Mouse (Mus musculus) embryo, embryonic 10.5 days (tissue): ENCODE results near the gene Ms4a13.
"Not testable (repeated sequence)": the region's sequence is repeated elsewhere in the genome, so short reads cannot be mapped to it uniquely, and the experiment has no call there.

Experiments
- DNase-seq: peaks from one replicate; pipeline ENCODE4 v3.0.0-alpha.2; 2015; ENCODE audit warnings: low spot score

Gene Ms4a13

DNA sequence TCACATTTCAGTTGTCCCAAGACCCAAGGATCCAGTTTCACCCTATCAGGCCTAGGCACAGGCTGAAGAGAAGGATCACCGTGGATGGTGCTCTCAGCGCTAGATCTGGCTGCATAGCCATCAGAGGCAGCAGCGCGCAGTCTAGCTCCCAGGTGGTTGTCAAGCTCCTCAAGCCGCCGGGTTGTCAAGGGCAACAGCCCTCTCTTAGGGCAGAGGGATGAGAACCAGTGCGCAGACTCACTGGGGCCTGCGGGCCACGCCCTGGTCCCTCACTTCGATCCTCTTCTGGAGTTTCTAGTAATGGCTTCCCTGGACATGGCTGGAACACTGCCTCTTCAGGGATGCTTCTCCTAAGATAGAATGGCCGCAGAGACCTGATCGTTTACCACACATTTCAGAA, at the start of gene Ms4a13:
Gene Ms4a13, minus strand, starts transcription at position 192 of the 400 bp plus-strand sequence.
- DNase-seq = no peak

DNA sequence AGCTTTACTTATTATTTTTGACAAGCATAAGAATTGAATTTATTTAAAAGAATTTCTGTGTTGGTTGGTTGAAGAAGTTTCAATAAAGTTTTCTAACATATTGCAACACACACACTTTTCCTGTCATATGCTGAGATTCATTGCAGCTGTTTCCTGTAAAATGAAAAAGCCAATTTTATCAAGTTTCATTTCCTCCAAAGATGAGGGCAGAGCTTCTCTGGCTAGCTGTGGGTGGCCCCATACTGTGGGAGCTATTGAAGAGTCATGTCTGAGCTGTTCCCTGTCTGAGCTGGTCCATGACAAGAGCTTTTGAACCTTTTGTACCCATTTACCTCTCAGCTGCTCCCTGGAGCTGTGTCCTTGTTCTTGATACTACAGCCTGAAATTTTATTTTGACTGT, 47.7 kb upstream of the Ms4a13 start:
- DNase-seq = no peak

DNA sequence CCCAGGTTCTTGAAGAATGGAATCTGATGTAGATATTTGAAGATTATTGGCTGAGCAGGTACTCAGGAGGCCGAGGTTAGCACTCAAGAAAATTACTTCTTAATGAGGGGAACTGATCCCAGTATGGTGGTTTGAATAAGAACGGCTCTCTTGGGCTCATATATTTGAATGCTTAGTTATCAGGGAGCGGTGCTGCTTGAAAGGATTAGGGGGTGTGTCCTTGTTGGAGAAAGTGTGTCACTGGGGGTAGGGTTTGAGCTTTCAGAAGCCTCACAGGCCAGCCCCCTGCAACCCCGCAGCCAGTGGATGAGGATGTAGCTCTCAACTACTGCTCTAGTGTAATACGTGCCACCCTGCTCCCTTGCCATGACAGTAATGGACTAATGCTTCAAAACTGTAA, 46.0 kb upstream of the Ms4a13 start:
- no peak for DNase-seq

DNA sequence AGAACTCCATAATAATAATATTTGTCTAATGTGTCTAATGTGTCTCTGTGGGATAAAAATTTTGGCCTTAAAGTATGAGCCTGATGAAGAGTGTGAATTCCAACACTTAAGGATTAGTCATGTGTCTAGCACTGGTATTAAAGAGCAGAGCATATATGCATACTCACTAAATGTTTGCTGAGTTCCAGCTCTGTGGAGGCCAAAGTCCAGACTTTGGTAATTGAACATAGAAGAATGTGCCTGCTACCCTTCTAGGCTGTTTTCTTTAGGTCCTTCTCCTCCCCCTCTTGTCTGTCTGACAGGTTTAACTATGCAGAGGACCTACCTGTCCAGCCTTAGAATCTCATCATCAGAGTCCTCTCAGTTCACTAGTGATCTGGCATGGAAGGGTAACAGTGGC, 39.3 kb upstream of the Ms4a13 start:
- no peak for DNase-seq

DNA sequence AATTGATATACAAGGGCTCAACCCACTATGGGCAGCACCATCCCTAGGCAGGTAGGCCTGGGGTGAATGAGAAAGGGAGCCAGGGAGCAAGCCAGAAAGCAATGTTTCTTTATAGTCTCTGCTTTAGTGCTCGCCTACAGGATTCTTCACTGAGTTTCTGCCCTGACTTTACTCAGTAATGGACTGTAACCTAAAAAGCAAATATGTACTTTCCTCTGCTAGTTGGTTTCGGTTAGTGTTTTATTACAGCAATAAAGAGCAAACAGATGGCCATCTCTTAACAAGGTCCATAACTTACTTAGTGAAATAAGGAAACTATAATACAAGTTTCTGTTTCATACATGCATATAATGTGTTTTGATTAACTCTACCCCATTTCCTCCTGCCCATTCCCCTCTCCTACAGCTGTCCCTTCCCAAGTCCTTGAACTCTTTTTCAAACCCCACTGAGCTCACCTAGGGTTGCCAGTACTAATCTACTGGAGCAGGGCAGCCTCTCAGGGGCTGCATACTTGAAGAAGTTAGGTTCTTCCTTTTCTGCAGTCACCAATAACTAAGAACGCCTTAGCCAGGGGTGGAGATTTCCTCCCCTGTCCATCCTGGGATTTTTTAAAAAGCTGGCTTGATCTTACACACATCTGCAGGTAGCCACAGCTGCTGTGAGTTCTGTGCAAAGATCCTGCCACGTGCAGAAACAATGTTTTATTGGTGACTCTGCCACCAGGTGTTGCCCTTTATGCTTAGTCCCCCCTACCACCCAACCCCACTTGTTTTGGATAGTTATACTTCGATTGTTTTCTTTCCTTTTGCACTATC, 38.6 kb upstream of the Ms4a13 start:
- DNase-seq = no peak

DNA sequence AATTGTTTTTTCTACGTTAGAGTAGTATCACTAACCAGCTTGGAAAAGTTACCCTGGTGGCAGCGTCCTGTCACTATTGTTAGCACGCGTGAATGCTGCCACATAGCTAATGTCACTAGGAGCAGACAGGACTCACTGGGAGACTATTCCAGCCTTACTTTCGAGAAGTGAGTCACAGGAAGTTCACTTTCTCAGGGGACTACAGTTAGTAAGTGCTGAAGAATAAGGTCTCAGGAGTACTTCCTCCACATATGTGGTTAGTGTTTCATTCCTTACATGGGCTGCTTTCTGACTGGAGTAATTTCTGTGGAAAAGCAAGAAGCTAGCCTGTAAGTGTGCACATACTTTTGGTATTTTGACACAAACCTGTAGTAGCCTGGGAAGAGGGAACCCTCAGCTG, 37.7 kb upstream of the Ms4a13 start:
- DNase-seq = no peak

DNA sequence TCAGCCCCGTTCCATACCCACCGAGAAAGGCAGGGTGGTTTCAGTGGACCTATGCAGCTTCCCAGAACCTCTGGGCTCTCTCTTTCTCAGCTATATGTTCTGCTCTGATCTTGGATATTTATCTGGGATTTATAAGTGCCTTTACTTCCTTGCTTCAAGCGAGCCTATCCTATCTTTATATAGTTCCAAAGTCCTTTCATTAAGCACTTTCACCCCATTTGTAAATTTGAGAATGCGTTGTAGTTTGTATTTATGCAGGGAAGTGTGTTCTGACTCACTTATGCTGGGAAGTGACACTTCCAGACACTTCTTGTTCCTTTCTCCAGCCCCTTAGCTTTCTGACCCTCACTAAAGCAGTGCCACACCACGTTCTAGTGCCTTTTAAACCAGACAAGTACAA, 35.8 kb upstream of the Ms4a13 start, which contains the start of gene Ms4a12:
Gene Ms4a12, minus strand, starts transcription at position 101 of the 400 bp plus-strand sequence.
- DNase-seq = no peak

DNA sequence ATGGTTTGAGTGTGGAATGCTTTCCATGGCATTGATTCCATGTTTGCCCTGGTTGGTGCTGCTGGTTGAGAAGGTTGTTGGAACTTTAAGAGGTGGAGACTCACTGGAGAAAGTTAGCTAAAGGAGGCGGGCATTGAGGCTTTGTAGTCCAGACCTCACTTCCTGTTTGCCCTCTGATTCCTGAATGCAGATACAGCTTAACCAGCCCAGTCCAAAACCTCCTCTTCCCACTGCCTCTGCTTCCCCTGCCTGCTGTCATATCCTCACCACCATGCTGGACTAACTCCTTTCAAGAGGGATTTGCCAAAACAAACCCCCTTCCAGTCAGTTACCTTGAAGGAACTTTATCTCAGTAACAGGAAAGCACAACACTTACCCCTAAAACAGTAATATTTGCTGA, 4.0 kb downstream of the Ms4a13 start:
- no peak for DNase-seq

DNA sequence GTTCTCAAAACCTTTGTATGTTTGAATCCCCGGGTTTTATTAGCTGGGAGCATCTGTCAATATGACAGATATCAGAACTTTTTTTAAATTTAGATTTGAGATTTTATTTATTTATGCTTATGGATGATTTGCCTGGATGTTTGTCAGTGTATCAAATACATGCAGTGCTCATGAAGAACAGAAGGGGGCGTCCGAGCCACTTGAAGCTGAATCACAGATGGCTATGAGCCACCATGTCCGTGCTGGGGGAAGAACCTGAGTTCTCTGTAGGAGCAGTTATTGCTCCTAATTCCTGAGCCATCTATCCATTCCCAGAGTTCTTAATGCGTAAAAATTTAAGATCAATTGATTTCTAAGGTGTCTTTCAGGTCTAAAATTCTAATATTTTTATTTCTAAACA, 12.4 kb downstream of the Ms4a13 start:
- peak; percentile 23 for DNase-seq

DNA sequence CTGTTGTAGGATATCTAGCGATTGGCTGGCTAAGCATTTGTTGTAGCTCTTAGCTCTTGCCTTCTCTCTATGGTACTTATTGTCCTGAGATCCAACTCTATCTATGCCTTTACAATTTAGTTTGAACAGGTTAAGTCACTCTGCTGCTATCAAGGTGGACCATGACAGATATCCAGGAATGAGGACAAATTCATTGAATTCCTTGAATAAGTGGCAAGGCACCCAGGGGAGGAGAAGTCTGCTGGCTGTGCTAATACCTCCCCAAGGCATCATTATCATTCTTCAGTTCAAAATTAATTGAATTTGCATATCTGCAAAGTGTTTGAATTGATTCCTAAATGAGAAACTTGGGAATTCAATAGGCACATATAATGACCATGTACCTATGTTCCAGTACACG, 19.1 kb downstream of the Ms4a13 start:
- no peak for DNase-seq

DNA sequence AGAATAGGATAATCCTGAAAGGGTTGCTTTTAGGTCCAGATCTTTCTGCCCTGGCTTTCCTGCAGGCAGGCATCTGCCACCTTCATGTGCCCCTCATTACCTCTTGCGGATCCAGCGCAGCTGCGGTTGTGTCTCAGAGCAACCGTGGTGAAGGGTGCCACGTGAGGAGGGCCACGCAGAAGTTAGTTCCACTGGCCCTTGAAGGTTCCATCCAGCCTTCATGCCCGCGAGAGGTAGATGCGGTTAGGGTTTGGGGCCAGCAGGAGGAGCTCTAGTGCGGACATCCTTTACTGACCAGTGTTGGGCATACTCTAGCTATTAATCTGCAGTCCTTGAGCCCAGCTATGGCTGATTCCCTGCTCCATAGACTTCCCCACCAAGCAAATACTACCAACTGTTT, 31.4 kb downstream of the Ms4a13 start, which contains the start of gene 1700025F22Rik:
Gene 1700025F22Rik, minus strand, starts transcription at position 149 of the 400 bp plus-strand sequence.
- DNase-seq = no peak

DNA sequence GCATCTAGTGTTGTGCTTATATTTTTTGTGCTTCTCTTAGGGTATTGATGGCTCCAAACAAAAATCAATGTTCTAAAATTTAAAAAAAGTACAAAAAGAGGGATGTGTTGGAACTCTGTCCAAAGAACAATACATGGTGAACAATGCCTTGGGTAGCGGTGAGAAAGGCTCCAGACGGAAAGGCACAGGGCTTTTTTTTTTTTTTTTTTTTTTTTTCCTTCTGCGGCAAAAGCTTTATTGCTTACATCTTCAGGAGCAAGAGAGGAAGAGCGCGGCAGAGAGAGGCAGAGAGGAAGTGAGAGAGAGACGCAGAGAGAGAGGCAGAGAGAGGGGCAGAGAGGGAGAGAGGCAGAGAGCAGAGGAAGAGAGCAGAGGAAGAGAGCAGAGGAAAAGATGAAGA, 38.6 kb downstream of the Ms4a13 start:
- DNase-seq = not testable (repeated sequence)

DNA sequence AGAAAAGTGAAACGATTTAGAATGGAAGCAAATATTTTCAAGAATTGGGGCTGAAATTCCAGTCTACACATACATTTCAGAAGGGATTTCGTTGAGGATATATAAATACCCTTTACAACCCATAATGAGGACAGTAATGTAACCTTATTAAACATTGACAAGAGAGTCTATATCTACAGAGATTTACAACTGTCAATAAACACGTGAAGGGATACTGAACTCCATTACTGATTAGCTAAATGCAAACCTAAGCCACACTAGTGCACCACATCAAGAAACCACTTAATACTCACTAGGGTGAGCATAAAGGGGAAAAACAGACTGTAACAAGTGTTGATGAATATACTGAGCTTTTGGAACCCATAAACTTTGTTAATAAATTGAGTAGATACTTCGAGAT, 61.2 kb downstream of the Ms4a13 start:
- no peak for DNase-seq

DNA sequence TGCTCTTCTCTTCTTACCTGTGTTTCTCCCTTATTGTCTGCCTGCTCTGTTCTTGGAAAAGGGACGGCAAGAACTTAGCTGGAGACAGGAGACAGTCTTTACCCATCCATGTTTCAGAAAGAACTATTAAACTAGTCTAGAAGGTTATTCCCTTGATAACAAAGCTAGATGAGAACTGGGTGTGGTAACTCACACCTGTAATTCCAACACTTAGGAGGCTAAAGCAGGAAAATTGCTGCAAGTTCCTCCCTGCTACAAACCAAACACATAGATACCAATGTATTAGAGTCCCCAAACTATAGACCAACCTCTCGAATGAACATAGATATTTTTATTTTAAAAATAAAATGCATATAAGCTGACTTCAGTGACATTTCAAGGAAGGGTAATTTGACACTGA, 61.7 kb downstream of the Ms4a13 start:
- no peak for DNase-seq

DNA sequence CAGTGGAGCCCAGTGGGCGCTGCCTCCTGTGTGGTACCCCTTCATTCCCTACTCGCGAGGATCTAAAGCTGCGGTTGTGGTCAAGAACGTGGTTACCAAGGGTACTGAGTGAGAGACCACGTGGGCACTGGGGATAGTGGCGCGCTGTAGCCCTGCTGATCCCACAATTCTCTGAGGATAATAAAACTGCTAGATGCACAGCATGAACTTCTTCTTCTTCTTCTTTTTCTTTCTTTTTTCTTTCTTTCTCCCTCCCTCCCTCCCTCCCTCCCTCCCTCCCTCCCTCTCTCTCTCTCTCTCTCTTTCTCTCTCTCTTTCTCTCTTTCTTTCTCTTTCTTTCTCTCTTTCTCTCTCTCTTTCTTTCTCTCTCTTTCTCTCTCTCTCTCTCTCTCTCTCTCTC, 65.8 kb downstream of the Ms4a13 start, which contains the start of gene 1700017D01Rik:
Gene 1700017D01Rik, minus strand, starts transcription at position 101 of the 400 bp plus-strand sequence.
- DNase-seq = not testable (repeated sequence)

DNA sequence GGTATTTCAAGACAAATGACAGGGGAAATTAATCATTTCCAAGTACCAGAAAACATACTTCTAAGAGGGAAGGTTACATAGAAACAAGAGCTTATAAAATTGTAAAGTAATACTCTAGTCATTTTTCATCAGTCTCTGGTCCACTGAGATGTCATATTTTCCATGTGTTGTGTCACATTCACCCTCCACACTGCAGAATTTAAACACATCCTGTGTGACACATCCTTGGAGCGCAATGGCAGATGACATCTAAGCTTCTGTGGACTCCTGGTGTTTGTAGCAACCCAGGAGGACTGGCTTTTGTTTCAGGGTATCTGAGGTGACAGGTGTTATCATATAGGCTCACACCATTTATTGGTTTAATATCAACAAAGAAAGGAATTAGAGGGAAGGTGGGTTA, 66.8 kb downstream of the Ms4a13 start:
- no peak for DNase-seq

DNA sequence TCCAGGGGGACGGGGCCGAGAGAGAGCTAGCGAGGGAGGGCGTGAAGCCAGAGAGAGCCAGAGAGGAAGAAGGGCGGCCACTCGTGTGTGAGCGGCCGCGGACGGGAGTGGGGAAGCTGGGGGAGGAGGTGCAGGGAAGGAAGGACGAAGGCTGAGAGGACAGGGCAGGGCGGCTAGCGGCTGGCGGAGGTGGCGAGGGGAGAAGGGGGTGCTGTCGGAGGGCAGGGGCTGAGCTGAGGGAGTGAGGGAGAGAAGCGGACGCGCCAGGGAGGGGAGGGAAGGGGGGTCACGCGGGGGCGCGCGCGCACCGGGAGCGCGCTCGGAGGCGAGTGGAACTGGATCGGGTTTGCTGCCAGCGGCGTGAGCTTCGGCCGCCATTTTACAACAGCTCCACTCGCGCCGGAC, 75.5 kb downstream of the Ms4a13 start:
- DNase-seq = peak; percentile 22
